Mouse (Mus musculus) heart, adult 11 months (tissue): ENCODE results near the gene Shank3.

Source experiments
- DNase-seq: peaks from one replicate; pipeline ENCODE4 v3.0.0; 2022

The Shank3 gene

DNA sequence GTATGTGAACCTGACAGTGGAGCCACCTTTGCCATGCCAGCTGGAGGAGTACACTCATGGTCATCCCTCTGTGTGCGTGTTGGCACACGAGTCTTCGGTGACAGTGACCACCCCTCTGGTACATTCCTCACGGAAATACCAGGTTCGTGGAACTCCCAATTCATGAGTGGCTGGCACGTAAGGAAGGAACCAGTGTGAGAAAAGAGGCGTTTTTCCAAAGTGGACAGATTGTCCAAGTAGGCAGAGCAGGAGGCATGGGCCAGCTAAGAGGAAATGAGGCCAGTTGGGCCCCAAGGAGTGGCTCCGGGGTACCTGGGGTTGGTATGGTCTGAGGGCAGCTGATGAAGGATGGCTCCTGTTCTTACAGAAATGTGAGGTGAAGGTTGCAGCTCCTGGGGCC is 26.0 kb downstream of the Shank3 start:
- DNase-seq, result peak; percentile 83

- DNase-seq, result peak; percentile 85
Observed at GRCm38 (mm10) chr15:89525896-89526295, 26.5 kb downstream of the Shank3 start.

- DNase-seq, result peak; percentile 89
Observed at GRCm38 (mm10) chr15:89526776-89527325, 27.4 kb downstream of the Shank3 start.

- peak; percentile 87 for DNase-seq
Observed at GRCm38 (mm10) chr15:89527466-89527865, 28.0 kb downstream of the Shank3 start.

GRCm38 (mm10) chr15:89528201-89528850 is 28.9 kb downstream of the Shank3 start:
- peak; percentile 94 for DNase-seq

DNA sequence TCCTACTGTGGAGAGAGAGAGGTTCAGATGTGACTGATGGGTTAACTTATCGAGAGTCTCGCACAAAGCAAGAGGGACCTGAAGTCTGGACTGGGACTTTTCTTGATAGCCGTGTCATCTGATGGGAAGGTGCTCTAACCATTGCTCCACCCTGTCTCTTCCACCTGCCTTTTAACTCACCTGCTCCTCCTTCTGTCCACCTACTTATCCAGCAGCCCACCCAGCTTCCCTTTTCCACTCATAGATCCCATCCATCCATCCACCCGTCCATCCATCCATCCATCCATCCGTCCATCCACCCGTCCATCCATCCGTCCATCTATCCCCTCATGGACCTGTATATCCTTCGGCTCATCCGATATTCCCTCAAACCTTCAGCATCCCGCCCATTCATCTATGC is 29.5 kb downstream of the Shank3 start:
- DNase-seq, result peak; percentile 83

GRCm38 (mm10) chr15:89530336-89530735 is 30.9 kb downstream of the Shank3 start:
- peak; percentile 84 for DNase-seq

GRCm38 (mm10) chr15:89531399-89531798 is 32.0 kb downstream of the Shank3 start:
- no peak for DNase-seq

- peak; percentile 92 for DNase-seq
Observed at GRCm38 (mm10) chr15:89532026-89532923, 32.9 kb downstream of the Shank3 start.

DNA sequence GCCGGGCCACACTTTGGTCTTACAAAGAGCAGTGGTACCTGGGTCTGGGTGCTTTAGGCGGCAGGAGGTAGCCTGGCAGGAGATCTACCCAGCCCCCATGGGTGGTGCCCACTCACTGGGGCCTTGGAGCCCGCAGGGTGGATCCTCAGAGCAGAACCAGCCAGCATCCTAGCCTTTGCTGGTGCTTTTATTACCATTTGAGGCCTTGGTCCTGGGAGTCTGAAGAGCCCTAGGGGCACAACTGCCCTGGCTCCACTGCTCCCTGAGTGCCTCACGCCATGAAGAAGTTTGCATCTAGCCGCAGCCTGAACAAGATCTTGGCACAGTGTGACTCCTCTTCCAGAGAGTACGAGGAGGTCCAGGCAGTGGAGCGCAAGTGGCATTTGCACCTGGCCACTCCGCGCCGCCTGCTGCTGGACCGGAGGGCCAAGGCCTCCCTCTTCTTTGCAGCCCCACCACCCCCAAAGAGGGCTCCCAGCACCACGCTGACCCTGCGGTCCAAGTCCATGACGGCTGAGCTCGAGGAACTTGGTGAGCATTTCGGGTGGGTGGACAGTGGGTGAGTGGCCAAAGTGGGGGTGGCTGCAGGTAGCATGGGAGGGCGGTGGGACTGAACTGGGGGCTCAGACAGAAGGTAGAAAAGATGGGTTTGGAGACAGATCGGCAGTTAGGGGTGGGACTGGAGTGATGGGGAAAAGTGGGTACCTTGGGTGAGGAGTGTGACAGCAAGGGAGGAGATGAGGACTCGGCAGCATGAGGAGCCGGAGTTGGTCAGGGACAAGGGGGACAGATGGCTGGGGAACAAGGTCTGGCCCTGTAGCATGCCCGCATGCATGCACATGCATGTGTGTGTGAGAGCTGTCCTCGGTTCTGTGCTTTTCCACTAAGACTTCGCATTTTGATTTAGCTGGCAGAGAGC is 33.8 kb downstream of the Shank3 start:
- DNase-seq, result peak; percentile 89

DNA sequence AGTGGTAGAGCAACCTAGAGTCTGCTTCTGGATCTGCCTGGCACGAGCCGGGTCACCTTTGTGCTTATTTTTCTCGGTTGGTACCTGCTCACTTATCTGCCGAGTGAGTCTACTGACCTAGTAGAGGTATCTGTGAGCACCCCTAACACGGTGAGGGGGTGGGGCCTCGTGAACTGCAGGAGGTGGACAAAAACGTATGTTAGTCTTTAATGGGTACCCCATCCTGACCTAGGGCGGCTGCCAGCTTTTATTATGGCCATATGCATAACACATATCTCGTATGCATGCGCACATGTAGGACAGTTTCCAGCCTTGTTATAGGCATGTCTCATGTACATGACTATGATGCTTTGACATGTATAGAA is 34.4 kb downstream of the Shank3 start:
- DNase-seq, result peak; percentile 86

DNA sequence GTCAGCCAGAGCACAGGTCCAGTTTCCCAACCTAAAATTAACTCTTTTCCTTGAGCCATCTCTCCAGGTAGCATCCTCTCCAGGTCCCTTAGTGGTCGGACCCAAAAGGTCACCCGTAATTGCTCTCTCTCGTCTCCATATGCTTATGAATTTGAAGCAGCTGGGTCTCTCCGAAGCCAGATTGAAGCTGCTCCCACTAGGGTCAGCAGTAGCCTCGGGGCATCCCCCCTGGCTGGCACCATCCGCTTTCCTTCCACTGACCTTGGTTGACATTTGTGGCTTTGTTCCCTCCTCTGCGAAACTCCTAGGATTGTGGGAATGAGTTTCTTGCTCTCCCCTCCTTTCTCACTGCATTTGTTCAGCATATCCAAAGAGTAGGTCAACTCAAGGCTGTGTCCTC is 44.7 kb downstream of the Shank3 start:
- peak; percentile 78 for DNase-seq

DNA sequence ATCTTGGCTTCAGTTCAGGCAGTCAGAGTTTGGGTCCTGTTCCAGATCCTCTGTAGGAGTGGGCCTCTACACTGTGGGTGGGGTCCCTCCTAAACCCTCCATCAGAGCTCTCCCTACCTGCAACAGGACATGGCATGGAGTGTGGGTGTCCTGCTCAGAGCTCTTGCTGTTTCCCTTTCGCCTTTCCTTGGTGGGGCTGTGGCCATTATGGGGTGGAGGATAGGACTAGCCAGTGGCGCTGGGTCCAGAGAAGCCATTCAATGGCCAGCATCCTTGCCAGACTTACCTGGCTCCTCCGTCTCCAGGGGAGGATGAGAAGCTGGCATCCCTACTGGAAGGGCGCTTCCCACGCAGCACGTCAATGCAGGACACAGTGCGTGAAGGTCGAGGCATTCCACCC is 47.9 kb downstream of the Shank3 start:
- no peak for DNase-seq

- DNase-seq, result no peak
Observed at GRCm38 (mm10) chr15:89547824-89548601, 48.6 kb downstream of the Shank3 start.

GRCm38 (mm10) chr15:89548837-89549236 is 49.4 kb downstream of the Shank3 start:
- no peak for DNase-seq

DNA sequence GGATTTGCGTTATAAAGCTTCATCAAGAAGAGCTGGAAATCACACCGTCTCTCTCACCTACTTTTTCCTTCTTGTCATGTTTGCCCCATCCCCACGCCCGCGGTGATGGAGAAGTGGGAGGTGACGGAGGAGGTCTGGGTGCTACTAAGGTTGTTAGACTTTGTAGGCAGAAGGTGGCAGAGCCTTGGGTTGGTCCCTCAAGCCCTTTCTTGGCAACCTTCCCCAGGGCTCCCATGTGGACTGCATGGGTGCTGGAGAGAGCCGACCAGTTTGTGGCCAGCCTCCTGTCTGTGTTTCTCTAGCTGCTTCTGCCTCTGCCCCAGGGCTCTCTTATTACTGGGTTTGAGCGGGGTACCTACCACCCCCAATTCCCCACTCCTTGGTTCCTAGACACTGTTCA is 51.1 kb downstream of the Shank3 start:
- no peak for DNase-seq

DNA sequence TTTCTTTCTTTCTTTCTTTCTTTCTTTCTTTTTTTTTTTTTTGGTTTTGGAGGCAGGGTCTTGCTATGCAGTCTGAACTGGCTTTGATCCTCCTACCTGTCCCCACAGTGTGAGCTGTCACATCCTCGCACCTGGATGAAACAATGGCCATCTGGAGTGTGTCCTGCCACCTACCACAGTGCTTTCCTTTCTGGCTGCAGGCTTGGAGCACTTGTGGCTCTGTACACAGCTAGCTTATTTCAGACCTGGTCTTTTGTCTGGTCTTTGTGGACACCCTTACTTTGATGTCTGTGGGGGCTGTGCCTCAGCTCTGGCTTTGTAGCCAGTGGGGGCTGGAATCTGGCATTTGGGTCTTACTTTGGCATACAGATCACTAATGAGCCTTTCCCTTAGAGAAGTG is 52.3 kb downstream of the Shank3 start:
- peak; percentile 89 for DNase-seq

- peak; percentile 86 for DNase-seq
Observed at GRCm38 (mm10) chr15:89555591-89555990, 56.2 kb downstream of the Shank3 start.

DNA sequence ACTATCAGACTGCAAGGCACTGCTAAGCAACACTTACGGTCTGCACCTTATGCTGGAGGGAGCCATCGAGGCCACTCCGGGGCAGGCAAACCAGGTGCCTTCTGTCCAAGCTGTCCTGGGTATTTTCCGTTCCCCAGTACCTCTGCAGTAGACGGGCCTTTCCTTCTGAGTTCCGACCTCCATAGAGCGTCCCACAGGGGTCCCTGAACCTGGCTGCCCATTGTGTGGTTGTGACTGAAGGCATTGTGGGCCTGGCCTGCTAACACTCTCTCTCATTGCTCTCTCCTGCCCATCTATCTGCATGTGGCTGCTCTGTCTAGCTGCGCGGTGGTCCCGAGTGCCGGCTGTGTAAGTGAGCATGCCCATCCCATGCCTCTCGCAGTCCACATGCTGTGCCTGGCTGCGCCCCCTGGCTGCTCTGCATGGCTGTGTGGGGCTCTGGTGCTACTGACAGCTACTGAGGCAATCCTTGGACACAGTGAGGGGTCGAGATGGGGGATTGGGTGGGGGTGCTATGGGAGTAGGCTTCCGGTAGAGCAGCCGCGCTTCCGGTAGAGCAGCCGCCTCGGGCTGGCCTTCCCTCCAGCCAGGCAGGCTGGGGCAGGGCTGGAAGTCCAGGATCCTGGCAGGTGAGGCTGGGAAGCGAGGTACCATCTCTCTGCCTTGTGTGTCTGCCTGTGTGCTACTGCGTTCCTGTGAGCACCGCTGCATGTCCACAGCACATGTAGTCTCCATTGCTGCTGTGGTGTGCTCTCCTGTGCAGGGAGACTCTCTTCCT is 57.2 kb downstream of the Shank3 start:
- DNase-seq, result peak; percentile 94

DNA sequence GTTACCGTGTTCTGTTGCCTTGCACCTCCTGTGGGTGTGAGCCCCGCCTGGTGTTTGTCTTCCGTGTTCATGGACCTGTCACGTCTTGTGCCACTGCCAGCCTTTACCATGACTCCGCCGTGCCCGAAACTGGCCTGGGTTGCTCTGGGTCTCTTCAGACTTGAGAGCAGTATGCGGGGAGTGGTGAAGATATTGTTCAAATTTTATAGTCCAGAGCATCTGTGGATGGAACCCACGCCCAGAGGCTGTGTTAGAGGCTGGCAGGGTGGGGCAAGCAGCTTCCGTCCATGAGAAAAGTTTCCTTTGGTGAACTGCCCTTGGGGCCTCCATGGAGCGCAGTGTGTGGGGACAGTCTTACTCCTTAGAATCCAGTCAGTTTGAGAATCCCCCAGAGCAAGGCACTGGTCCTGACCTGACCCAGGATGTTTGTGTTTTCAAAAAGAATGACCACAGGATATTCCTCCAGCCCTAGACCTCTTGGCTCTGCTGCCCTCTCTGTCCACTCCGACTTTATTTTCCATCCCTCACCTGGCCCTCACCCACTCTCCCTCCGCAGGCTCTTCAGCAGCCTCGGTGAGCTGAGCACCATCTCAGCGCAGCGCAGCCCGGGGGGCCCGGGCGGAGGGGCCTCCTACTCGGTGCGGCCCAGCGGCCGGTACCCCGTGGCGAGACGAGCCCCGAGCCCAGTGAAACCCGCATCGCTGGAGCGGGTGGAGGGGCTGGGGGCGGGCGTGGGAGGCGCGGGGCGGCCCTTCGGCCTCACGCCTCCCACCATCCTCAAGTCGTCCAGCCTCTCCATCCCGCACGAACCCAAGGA is 58.0 kb downstream of the Shank3 start:
- peak; percentile 91 for DNase-seq
